Mouse (Mus musculus) monocyte, adult 5-6 weeks (primary cell): ENCODE results near the gene Wee1. TPM values are rescaled to one million over a fixed set of nuclear protein-coding genes. Genes with fewer than 3 reads are reported as not detected.
A peak's percentile ranks its signal among the peaks of the same experiment; 100 is the strongest.
"Not testable (repeated sequence)": the region's sequence is repeated elsewhere in the genome, so short reads cannot be mapped to it uniquely, and the experiment has no call there.

Experiments used
- ATAC-seq: fragments of 153-309, 156-312 bp; replicated peaks from 2 replicates; pipeline ENCODE4 v1.8.0; 2017; ENCODE audit warnings: mild to moderate bottlenecking; ENCODE audit not compliant: low TSS enrichment, insufficient number of reproducible peaks, severe bottlenecking, poor library complexity, low FRiP score
- total RNA-seq: library from RNA; stranded (forward); fragments of 200-1000, 200-491, 200-594 nt; gene quantifications from 3 replicates; pipeline ENCODE4 v1.2.3, GENCODE M21; 2017

Wee1 gene
- total RNA-seq, 1 experiment from 2014 or later: 1.2 TPM

- no peak for ATAC-seq
Observed at GRCm38 (mm10) chr7:110120157-110120784, 1.6 kb upstream of the Wee1 start.

GRCm38 (mm10) chr7:110121162-110121515 is 707 bp upstream of the Wee1 start:
- no peak for ATAC-seq

- no peak for ATAC-seq
Observed at GRCm38 (mm10) chr7:110122289-110122564, 381 bp downstream of the Wee1 start.

GRCm38 (mm10) chr7:110122565-110123422 is 948 bp downstream of the Wee1 start:
- ATAC-seq: no peak

GRCm38 (mm10) chr7:110123844-110124555 is 2.2 kb downstream of the Wee1 start:
- ATAC-seq: no peak

GRCm38 (mm10) chr7:110128566-110128965 is 6.7 kb downstream of the Wee1 start:
- no peak for ATAC-seq

GRCm38 (mm10) chr7:110132272-110132671 is 10.4 kb downstream of the Wee1 start:
- ATAC-seq: not testable (repeated sequence)

- no peak for ATAC-seq
Observed at GRCm38 (mm10) chr7:110133988-110134387, 12.1 kb downstream of the Wee1 start.

- no peak for ATAC-seq
Observed at GRCm38 (mm10) chr7:110138538-110138937, 16.7 kb downstream of the Wee1 start.

GRCm38 (mm10) chr7:110143863-110144262 is 22.0 kb downstream of the Wee1 start:
- ATAC-seq: no peak

- no peak for ATAC-seq
Observed at GRCm38 (mm10) chr7:110152891-110153290, 31.0 kb downstream of the Wee1 start.

GRCm38 (mm10) chr7:110156712-110157260 is 34.9 kb downstream of the Wee1 start:
- no peak for ATAC-seq

- ATAC-seq: no peak
Observed at GRCm38 (mm10) chr7:110157261-110157910, 35.5 kb downstream of the Wee1 start.

GRCm38 (mm10) chr7:110158073-110158472 is 36.2 kb downstream of the Wee1 start:
- ATAC-seq: no peak

- not testable (repeated sequence) for ATAC-seq
Observed at GRCm38 (mm10) chr7:110160109-110160508, 38.3 kb downstream of the Wee1 start.

GRCm38 (mm10) chr7:110160601-110161000 is 38.8 kb downstream of the Wee1 start:
- no peak for ATAC-seq

GRCm38 (mm10) chr7:110163024-110163423 is 41.2 kb downstream of the Wee1 start:
- no peak for ATAC-seq

- ATAC-seq: peak; percentile 70
Observed at GRCm38 (mm10) chr7:110164103-110164681, 42.3 kb downstream of the Wee1 start.

- peak; percentile 86 for ATAC-seq
Observed at GRCm38 (mm10) chr7:110164712-110165122, 42.9 kb downstream of the Wee1 start.
